8 mouse cellular contexts compared by ENCODE assay signal in genomic region chr6:124757351-124757880, GRCm38 (mm10). TPM values are rescaled to one million over a fixed set of nuclear protein-coding genes. Genes with fewer than 3 reads are reported as not detected.
DNase-seq lines count a peak whose midpoint lies in the region; ATAC-seq and TF ChIP-seq lines count a peak whose summit lies in the region.

No protein-coding gene starts in this region.

- peak overlapping the region; percentile 72 for H3K4me2 ChIP-seq in limb, embryonic 14.5 days (replicated peaks; ENCODE audit: low read depth, low read length, severe bottlenecking)
- peak overlapping the region; percentile 82 for H3K4me2 ChIP-seq in stomach, embryonic 16.5 days (ENCODE audit: low read depth, low read length)

- 0 out of 2 replicates have a peak overlapping the region, but pooled peaks have one; percentile 11 for H3K27ac ChIP-seq in spleen, adult 2 months (ENCODE audit: insufficient read depth, low read length)
- peak overlapping the region; percentile 98 for H3K27ac ChIP-seq in limb, embryonic 14.5 days (replicated peaks; ENCODE audit: low read depth, low read length)
- H3K27ac ChIP-seq in stomach, embryonic 16.5 days (ENCODE audit: low read length), result peak overlapping the region; percentile 95

- TF ChIP-seq CTCF in spleen, adult 2 months (IDR thresholded peaks at IDR 0.05; ENCODE audit: extremely low read depth, insufficient read depth, insufficient read length, insufficient replicate concordance), result no peak

- no peak for ATAC-seq in limb, embryonic 14.5 days (ENCODE audit: low FRiP score, low read depth)
- no peak for ATAC-seq in stomach, embryonic 16.5 days (ENCODE audit: insufficient read depth, low FRiP score)

- DNase-seq in cerebellum, postnatal 25 days, result peak; percentile 19 to 34
- no peak for DNase-seq in cerebellum, adult 18-20 months
- DNase-seq in spleen, adult 2 months (ENCODE audit: low read depth in 1 of 2, low spot score in 2 of 2), result no peak
- no peak for DNase-seq in spleen, postnatal 36 days (ENCODE audit: low spot score in 2 of 2)
- DNase-seq in limb, embryonic 14.5 days (ENCODE audit: low spot score), result no peak
- DNase-seq in layer of hippocampus, postnatal 10 days (ENCODE audit: low spot score in 2 of 2), result no peak
- no peak for DNase-seq in frontal cortex, adult 2 months (ENCODE audit: extremely low spot score in 1 of 2, low spot score in 1 of 2)

- no peak for TF ChIP-seq POLR2A in spleen, adult 2 months (IDR thresholded peaks at IDR 0.05; ENCODE audit: low read depth, low read length)
- no peak for TF ChIP-seq POLR2A in limb, embryonic 14.5 days (IDR thresholded peaks at IDR 0.05; ENCODE audit: borderline replicate concordance, extremely low read depth, insufficient read depth, insufficient read length)

- no peaks in the 10 kb centered on the region for H3K9me3 ChIP-seq in limb, embryonic 14.5 days (ENCODE audit: control insufficient read depth, low read length)
- H3K9me3 ChIP-seq in stomach, embryonic 16.5 days (replicated peaks; ENCODE audit: control insufficient read depth, low read length), result no peaks in the 10 kb centered on the region

- H3K36me3 ChIP-seq in spleen, adult 2 months (ENCODE audit: control insufficient read depth, insufficient read depth, low read length), result no peaks in the 10 kb centered on the region
- peaks cover 11% of the 10 kb centered on the region; the same call in 1 of the 2 replicates for H3K36me3 ChIP-seq in limb, embryonic 14.5 days (ENCODE audit: control insufficient read depth, insufficient read depth, low read length)
- no peaks in the 10 kb centered on the region for H3K36me3 ChIP-seq in stomach, embryonic 16.5 days (ENCODE audit: control insufficient read depth, insufficient read depth, low read length)

- 42% methylated on average over 5 of the region's 5 CpGs for WGBS in spleen, adult 2 months
- 6% methylated on average over 5 of the region's 5 CpGs for WGBS in limb, embryonic 14.5 days
- WGBS in stomach, embryonic 16.5 days, result 7% methylated on average over 5 of the region's 5 CpGs

- peak overlapping the region; percentile 91; the same call in 1 of the 2 replicates for H3K4me3 ChIP-seq in spleen, adult 2 months (ENCODE audit: extremely low read depth, insufficient read depth, insufficient read length)
- H3K4me3 ChIP-seq in limb, embryonic 14.5 days (replicated peaks; ENCODE audit: low read length), result peak overlapping the region; percentile 77
- peak overlapping the region; percentile 70 for H3K4me3 ChIP-seq in stomach, embryonic 16.5 days (replicated peaks; ENCODE audit: low read length)

- H3K9ac ChIP-seq in limb, embryonic 14.5 days (ENCODE audit: low read depth, low read length, severe bottlenecking), result peak overlapping the region; percentile 93
- H3K9ac ChIP-seq in stomach, embryonic 16.5 days (ENCODE audit: low read length), result peak overlapping the region; percentile 98

- H3K27me3 ChIP-seq in spleen, adult 2 months (ENCODE audit: control insufficient read depth, insufficient read depth, low read length), result no peaks in the 10 kb centered on the region
- H3K27me3 ChIP-seq in limb, embryonic 14.5 days (ENCODE audit: control insufficient read depth, insufficient read depth, low read length), result no peaks in the 10 kb centered on the region
- no peaks in the 10 kb centered on the region for H3K27me3 ChIP-seq in stomach, embryonic 16.5 days (ENCODE audit: control insufficient read depth, insufficient read depth, low read length)

- no peaks in the 10 kb centered on the region; the same call in 1 of the 2 replicates for H3K4me1 ChIP-seq in spleen, adult 2 months (ENCODE audit: control insufficient read depth, insufficient read depth, insufficient read length)
- peaks cover 36% of the 10 kb centered on the region for H3K4me1 ChIP-seq in limb, embryonic 14.5 days (ENCODE audit: control insufficient read depth, insufficient read depth, low read length)
- peaks cover 32% of the 10 kb centered on the region for H3K4me1 ChIP-seq in stomach, embryonic 16.5 days (ENCODE audit: control insufficient read depth, insufficient read depth, low read length)

RNA-seq across cellular contexts. Expression of gene Atn1, which starts 1.1 kb away (rescaled TPM):
- 37.4 and 41.3 TPM in 2 replicates for polyA plus RNA-seq in spleen, adult 2 months (2012; rRNA removed)
- polyA plus RNA-seq in limb, embryonic 14.5 days (2012; rRNA removed), result 102 and 141 TPM in 2 replicates
- polyA plus RNA-seq in limb, embryonic 14.5 days (2014; fragmentation: Nextera tagmentation; extraction: Ambion mirVana), result 14.6 and 19.4 TPM in 2 replicates
- polyA plus RNA-seq in stomach, embryonic 16.5 days (2015; fragmentation: Nextera tagmentation; extraction: Ambion mirVana), result 12.2 and 13.1 TPM in 2 replicates
- 100 to 1,000 TPM; 138 to 150 TPM for total RNA-seq in layer of hippocampus, postnatal 10 days (2021)
- 75.6 and 84.2 TPM in 2 replicates for polyA plus RNA-seq in frontal cortex, adult 2 months (2012; rRNA removed)

RNA-seq across cellular contexts. Expression of gene Gm45234, which starts 1.6 kb away (rescaled TPM):
- polyA plus RNA-seq in spleen, adult 2 months (2012; rRNA removed), result not detected in 2 replicates
- polyA plus RNA-seq in limb, embryonic 14.5 days (2012; rRNA removed), result not detected in 2 replicates
- polyA plus RNA-seq in limb, embryonic 14.5 days (2014; fragmentation: Nextera tagmentation; extraction: Ambion mirVana), result not detected in 2 replicates
- polyA plus RNA-seq in stomach, embryonic 16.5 days (2015; fragmentation: Nextera tagmentation; extraction: Ambion mirVana), result not detected in 2 replicates
- not detected for total RNA-seq in layer of hippocampus, postnatal 10 days (2021)
- not detected in 2 replicates for polyA plus RNA-seq in frontal cortex, adult 2 months (2012; rRNA removed)

RNA-seq across cellular contexts. Expression of gene Eno2, which starts 12.1 kb away (rescaled TPM):
- 2.9 and 3.2 TPM in 2 replicates for polyA plus RNA-seq in spleen, adult 2 months (2012; rRNA removed)
- polyA plus RNA-seq in limb, embryonic 14.5 days (2012; rRNA removed), result 21.7 and 25.3 TPM in 2 replicates
- polyA plus RNA-seq in limb, embryonic 14.5 days (2014; fragmentation: Nextera tagmentation; extraction: Ambion mirVana), result 6.0 and 10.2 TPM in 2 replicates
- 9.3 and 9.8 TPM in 2 replicates for polyA plus RNA-seq in stomach, embryonic 16.5 days (2015; fragmentation: Nextera tagmentation; extraction: Ambion mirVana)
- total RNA-seq in layer of hippocampus, postnatal 10 days (2021), result 100 to 1,000 TPM; 476 to 480 TPM
- 822 and 850 TPM in 2 replicates for polyA plus RNA-seq in frontal cortex, adult 2 months (2012; rRNA removed)

RNA-seq across cellular contexts. Expression of gene Grcc10, which starts 16.2 kb away (rescaled TPM):
- polyA plus RNA-seq in spleen, adult 2 months (2012; rRNA removed), result 209 and 225 TPM in 2 replicates
- 285 and 290 TPM in 2 replicates for polyA plus RNA-seq in limb, embryonic 14.5 days (2012; rRNA removed)
- polyA plus RNA-seq in limb, embryonic 14.5 days (2014; fragmentation: Nextera tagmentation; extraction: Ambion mirVana), result 438 and 458 TPM in 2 replicates
- polyA plus RNA-seq in stomach, embryonic 16.5 days (2015; fragmentation: Nextera tagmentation; extraction: Ambion mirVana), result 352 and 357 TPM in 2 replicates
- total RNA-seq in layer of hippocampus, postnatal 10 days (2021), result 100 to 1,000 TPM; 329 to 345 TPM
- 383 and 401 TPM in 2 replicates for polyA plus RNA-seq in frontal cortex, adult 2 months (2012; rRNA removed)

RNA-seq across cellular contexts. Expression of gene Ptpn6, which starts 18.9 kb away (rescaled TPM):
- 281 and 332 TPM in 2 replicates for polyA plus RNA-seq in spleen, adult 2 months (2012; rRNA removed)
- polyA plus RNA-seq in limb, embryonic 14.5 days (2012; rRNA removed), result 9.4 and 9.6 TPM in 2 replicates
- polyA plus RNA-seq in limb, embryonic 14.5 days (2014; fragmentation: Nextera tagmentation; extraction: Ambion mirVana), result 13.9 and 14.2 TPM in 2 replicates
- polyA plus RNA-seq in stomach, embryonic 16.5 days (2015; fragmentation: Nextera tagmentation; extraction: Ambion mirVana), result 19.6 and 20.1 TPM in 2 replicates
- total RNA-seq in layer of hippocampus, postnatal 10 days (2021), result 1 to 10 TPM; 4.3 to 5.3 TPM
- polyA plus RNA-seq in frontal cortex, adult 2 months (2012; rRNA removed), result 5.1 and 7.1 TPM in 2 replicates

Comparison
In these comparisons a context has a peak if more than half of its experiments do, and no peak if none do; other contexts are left out.
1. DNase-seq: peak in cerebellum, postnatal 25 days (2 of 2); none in cerebellum, adult 18-20 months (0 of 2), spleen, adult 2 months (0 of 2), spleen, postnatal 36 days (0 of 2), limb, embryonic 14.5 days (single experiment), layer of hippocampus, postnatal 10 days (0 of 2) and frontal cortex, adult 2 months (0 of 2).
2. H3K27ac ChIP-seq: peak in every context shown above with its lines; median percentile 98 in limb, embryonic 14.5 days; 95 in stomach, embryonic 16.5 days; 11 in spleen, adult 2 months.
3. RNA of gene Eno2, which starts 12.1 kb away (polyA plus RNA-seq): 822 to 850 TPM in frontal cortex, adult 2 months; 6.0 to 25.3 TPM in limb, embryonic 14.5 days, 9.3 to 9.8 TPM in stomach, embryonic 16.5 days and 2.9 to 3.2 TPM in spleen, adult 2 months; every median in the first group is over 10 times any median in the second.
4. Peak in every context shown above with its lines, with median percentiles within 50 percentile points of each other: H3K4me3 ChIP-seq.